Mouse (Mus musculus) megakaryocyte, embryonic 14.5 days (primary cell): Measurements from ENCODE around the gene March8.

ENCODE experiments used
- FLI1 ChIP-seq: IDR thresholded peaks from 2 replicates; pipeline ENCODE4 v1.6.1; 2012; ENCODE audit warnings: low read length, inconsistent platforms, mixed read lengths
- GATA1 ChIP-seq: IDR thresholded peaks from 3 replicates; pipeline ENCODE4 v1.6.1; 2012; ENCODE audit warnings: mixed read lengths, low read length, inconsistent platforms, borderline replicate concordance

DNA sequence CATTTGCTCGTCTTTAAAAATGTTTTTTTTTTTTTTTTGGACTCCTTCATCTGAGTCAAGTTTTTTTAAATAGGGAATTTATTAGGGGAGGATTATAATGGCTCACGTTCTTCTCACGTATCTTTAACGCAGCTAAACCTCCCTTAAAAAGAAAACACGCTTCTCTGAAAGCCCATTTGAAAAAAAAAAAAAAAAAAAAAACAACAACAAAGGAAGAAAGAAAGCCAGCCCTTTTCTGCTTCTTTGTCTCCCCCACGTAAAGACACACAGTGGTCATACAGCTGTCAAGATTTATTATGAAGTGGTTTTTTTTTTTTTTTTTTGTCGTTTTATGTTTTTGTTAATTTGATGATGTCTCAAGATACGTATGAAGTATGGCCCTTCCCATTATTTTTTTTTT is 696 bp downstream of the March8 start:
- TF ChIP-seq GATA1 (no peak), FLI1 (no peak)
